Mouse (Mus musculus): ENCODE results near the gene Wee1. TPM values are rescaled to one million over a fixed set of nuclear protein-coding genes. Genes with fewer than 3 reads are reported as not detected.
"Not testable (repeated sequence)": the region's sequence is repeated elsewhere in the genome, so short reads cannot be mapped to it uniquely, and the experiment has no call there.

The Wee1 gene
- polyA plus RNA-seq, 1 experiment from 2014 or later = 5.7 TPM

- no peak overlapping the region for H3K4me2 ChIP-seq (replicated peaks)
These were observed 1.6 kb upstream of the Wee1 start for GRCm38 (mm10) chr7:110120157-110120784.

GRCm38 (mm10) chr7:110121162-110121515, 707 bp upstream of the Wee1 start:
- H3K9me3 ChIP-seq (ENCODE audit: control insufficient read depth, low read length) = no peaks in the 10 kb centered on the region
- WGBS = 4% methylated on average over 9 of the region's 9 CpGs
- DNase-seq (ENCODE audit: low spot score) = no peak
- H3K27me3 ChIP-seq (ENCODE audit: control insufficient read depth, insufficient read depth, low read length) = no peaks in the 10 kb centered on the region
- 0 out of 2 replicates have a peak, but pooled peaks cover 3% of the 10 kb centered on the region for H3K4me1 ChIP-seq (replicated peaks; ENCODE audit: control insufficient read depth, insufficient read depth, low read length)
- ATAC-seq (ENCODE audit: low FRiP score) = no peak
- H3K4me2 ChIP-seq (replicated peaks) = peak overlapping the region; percentile 84
- H3K9ac ChIP-seq = peak overlapping the region; percentile 57
- no peak overlapping the region for H3K27ac ChIP-seq
- H3K4me3 ChIP-seq (replicated peaks; ENCODE audit: low read length) = peak overlapping the region; percentile 66
- no peaks in the 10 kb centered on the region for H3K36me3 ChIP-seq (replicated peaks; ENCODE audit: control insufficient read depth, insufficient read depth)

More at GRCm38 (mm10) chr7:110120157-110120784, 1.6 kb upstream of the Wee1 start:
- DNase-seq (ENCODE audit: low spot score) = no peak
- H3K4me1 ChIP-seq (replicated peaks; ENCODE audit: control insufficient read depth, insufficient read depth, low read length) = 0 out of 2 replicates have a peak, but pooled peaks cover 3% of the 10 kb centered on the region
- H3K4me3 ChIP-seq (replicated peaks; ENCODE audit: low read length) = no peak overlapping the region
- no peak overlapping the region for H3K9ac ChIP-seq
- no peaks in the 10 kb centered on the region for H3K36me3 ChIP-seq (replicated peaks; ENCODE audit: control insufficient read depth, insufficient read depth)
- WGBS = 95% methylated on average over 2 of the region's 2 CpGs
- no peaks in the 10 kb centered on the region for H3K9me3 ChIP-seq (ENCODE audit: control insufficient read depth, low read length)
- ATAC-seq (ENCODE audit: low FRiP score) = no peak
- H3K27ac ChIP-seq = no peak overlapping the region
- H3K27me3 ChIP-seq (ENCODE audit: control insufficient read depth, insufficient read depth, low read length) = no peaks in the 10 kb centered on the region

- Histone ChIP-seq H3K9ac (peak overlapping the region; percentile 65), H3K4me2 (replicated peaks) (peak overlapping the region; percentile 84), H3K4me3 (replicated peaks; ENCODE audit: low read length) (peak overlapping the region; percentile 66), H3K27me3 (ENCODE audit: control insufficient read depth, insufficient read depth, low read length) (no peaks in the 10 kb centered on the region), H3K36me3 (replicated peaks; ENCODE audit: control insufficient read depth, insufficient read depth) (no peaks in the 10 kb centered on the region), H3K27ac (peak overlapping the region; percentile 60), H3K4me1 (replicated peaks; ENCODE audit: control insufficient read depth, insufficient read depth, low read length) (0 out of 2 replicates have a peak, but pooled peaks cover 3% of the 10 kb centered on the region), H3K9me3 (ENCODE audit: control insufficient read depth, low read length) (no peaks in the 10 kb centered on the region)
- 0% methylated on average over 26 of the region's 27 CpGs for WGBS
- ATAC-seq (ENCODE audit: low FRiP score) (no peak), DNase-seq (ENCODE audit: low spot score) (no peak)
These were observed 381 bp downstream of the Wee1 start for GRCm38 (mm10) chr7:110122289-110122564.

- Histone ChIP-seq H3K27ac (peak overlapping the region; percentile 60), H3K9me3 (ENCODE audit: control insufficient read depth, low read length) (no peaks in the 10 kb centered on the region), H3K9ac (peak overlapping the region; percentile 65), H3K4me1 (replicated peaks; ENCODE audit: control insufficient read depth, insufficient read depth, low read length) (0 out of 2 replicates have a peak, but pooled peaks cover 3% of the 10 kb centered on the region), H3K27me3 (ENCODE audit: control insufficient read depth, insufficient read depth, low read length) (no peaks in the 10 kb centered on the region), H3K4me3 (replicated peaks; ENCODE audit: low read length) (peak overlapping the region; percentile 66), H3K4me2 (replicated peaks) (peak overlapping the region; percentile 84), H3K36me3 (replicated peaks; ENCODE audit: control insufficient read depth, insufficient read depth) (no peaks in the 10 kb centered on the region)
- DNase-seq (ENCODE audit: low spot score) (peak; percentile 49), ATAC-seq (ENCODE audit: low FRiP score) (peak; percentile 38)
- under 1% methylated on average over 63 of the region's 74 CpGs for WGBS
These were observed 948 bp downstream of the Wee1 start for GRCm38 (mm10) chr7:110122565-110123422.

- Histone ChIP-seq H3K4me3 (replicated peaks; ENCODE audit: low read length) (peak overlapping the region; percentile 66), H3K36me3 (replicated peaks; ENCODE audit: control insufficient read depth, insufficient read depth) (no peaks in the 10 kb centered on the region), H3K27me3 (ENCODE audit: control insufficient read depth, insufficient read depth, low read length) (no peaks in the 10 kb centered on the region), H3K9me3 (ENCODE audit: control insufficient read depth, low read length) (no peaks in the 10 kb centered on the region), H3K4me1 (replicated peaks; ENCODE audit: control insufficient read depth, insufficient read depth, low read length) (0 out of 2 replicates have a peak, but pooled peaks cover 3% of the 10 kb centered on the region), H3K4me2 (replicated peaks) (peak overlapping the region; percentile 84), H3K27ac (no peak overlapping the region), H3K9ac (0 out of 2 replicates have a peak overlapping the region, but pooled peaks have one; percentile 65)
- DNase-seq (ENCODE audit: low spot score) (no peak), ATAC-seq (ENCODE audit: low FRiP score) (no peak)
- WGBS = 54% methylated on average over 12 of the region's 12 CpGs
These were observed 2.2 kb downstream of the Wee1 start for GRCm38 (mm10) chr7:110123844-110124555.

- H3K27ac ChIP-seq = no peak overlapping the region
- H3K27me3 ChIP-seq (ENCODE audit: control insufficient read depth, insufficient read depth, low read length) = no peaks in the 10 kb centered on the region
- no peak for DNase-seq (ENCODE audit: low spot score)
- 78% methylated on average over 2 of the region's 2 CpGs for WGBS
- ATAC-seq (ENCODE audit: low FRiP score) = no peak
- H3K4me2 ChIP-seq (replicated peaks) = no peak overlapping the region
- H3K9me3 ChIP-seq (ENCODE audit: control insufficient read depth, low read length) = no peaks in the 10 kb centered on the region
- H3K4me3 ChIP-seq (replicated peaks; ENCODE audit: low read length) = no peak overlapping the region
- H3K9ac ChIP-seq = no peak overlapping the region
- no peaks in the 10 kb centered on the region for H3K4me1 ChIP-seq (replicated peaks; ENCODE audit: control insufficient read depth, insufficient read depth, low read length)
- no peaks in the 10 kb centered on the region for H3K36me3 ChIP-seq (replicated peaks; ENCODE audit: control insufficient read depth, insufficient read depth)
These were observed 6.7 kb downstream of the Wee1 start for GRCm38 (mm10) chr7:110128566-110128965.

- not testable (repeated sequence) for ATAC-seq (ENCODE audit: low FRiP score); DNase-seq (ENCODE audit: low spot score); H3K9ac ChIP-seq; H3K4me3 ChIP-seq (replicated peaks; ENCODE audit: low read length); H3K4me1 ChIP-seq (replicated peaks; ENCODE audit: control insufficient read depth, insufficient read depth, low read length); H3K27me3 ChIP-seq (ENCODE audit: control insufficient read depth, insufficient read depth, low read length); H3K36me3 ChIP-seq (replicated peaks; ENCODE audit: control insufficient read depth, insufficient read depth); H3K27ac ChIP-seq; H3K9me3 ChIP-seq (ENCODE audit: control insufficient read depth, low read length); H3K4me2 ChIP-seq (replicated peaks)
- WGBS = 81% methylated on average over 2 of the region's 2 CpGs
These were observed 10.4 kb downstream of the Wee1 start for GRCm38 (mm10) chr7:110132272-110132671.

- Histone ChIP-seq H3K27me3 (ENCODE audit: control insufficient read depth, insufficient read depth, low read length) (no peaks in the 10 kb centered on the region), H3K9ac (no peak overlapping the region), H3K27ac (no peak overlapping the region), H3K4me3 (replicated peaks; ENCODE audit: low read length) (no peak overlapping the region), H3K4me2 (replicated peaks) (no peak overlapping the region), H3K9me3 (ENCODE audit: control insufficient read depth, low read length) (no peaks in the 10 kb centered on the region), H3K36me3 (replicated peaks; ENCODE audit: control insufficient read depth, insufficient read depth) (peaks cover 5% of the 10 kb centered on the region; the same call in 1 of the 2 replicates), H3K4me1 (replicated peaks; ENCODE audit: control insufficient read depth, insufficient read depth, low read length) (no peaks in the 10 kb centered on the region)
- ATAC-seq (ENCODE audit: low FRiP score) = no peak
- 90% methylated on average over 5 of the region's 5 CpGs for WGBS
- DNase-seq (ENCODE audit: low spot score) = no peak
These were observed 12.1 kb downstream of the Wee1 start for GRCm38 (mm10) chr7:110133988-110134387.

GRCm38 (mm10) chr7:110138538-110138937, 16.7 kb downstream of the Wee1 start:
- H3K4me2 ChIP-seq (replicated peaks) = no peak overlapping the region
- no peak overlapping the region for H3K27ac ChIP-seq
- no peaks in the 10 kb centered on the region for H3K4me1 ChIP-seq (replicated peaks; ENCODE audit: control insufficient read depth, insufficient read depth, low read length)
- WGBS = 90% methylated on average over 2 of the region's 2 CpGs
- no peak overlapping the region for H3K4me3 ChIP-seq (replicated peaks; ENCODE audit: low read length)
- ATAC-seq (ENCODE audit: low FRiP score) (no peak), DNase-seq (ENCODE audit: low spot score) (no peak)
- H3K9me3 ChIP-seq (ENCODE audit: control insufficient read depth, low read length) = no peaks in the 10 kb centered on the region
- no peak overlapping the region for H3K9ac ChIP-seq
- no peaks in the 10 kb centered on the region for H3K27me3 ChIP-seq (ENCODE audit: control insufficient read depth, insufficient read depth, low read length)
- peaks cover 9% of the 10 kb centered on the region for H3K36me3 ChIP-seq (replicated peaks; ENCODE audit: control insufficient read depth, insufficient read depth)

Data from hindbrain, embryonic 14.5 days (tissue).